Mouse (Mus musculus): ENCODE results near the gene Scgn.

The Scgn gene

GRCm38 (mm10) chr13:23990928-23991327, at the start of gene Scgn:
Gene Scgn (minus strand): TSS chr13:23991214.
- DNase-seq, result peak; percentile 42

- no peak for DNase-seq
Measured at GRCm38 (mm10) chr13:24040221-24040620, 49.2 kb upstream of the Scgn start.

GRCm38 (mm10) chr13:24037502-24037901, 46.5 kb upstream of the Scgn start:
- DNase-seq, result no peak

GRCm38 (mm10) chr13:24036150-24036549, 45.1 kb upstream of the Scgn start:
- DNase-seq, result no peak

GRCm38 (mm10) chr13:24027191-24028170, 36.5 kb upstream of the Scgn start:
- no peak for DNase-seq

- DNase-seq, result no peak
Measured at GRCm38 (mm10) chr13:24018515-24018914, 27.5 kb upstream of the Scgn start.

- no peak for DNase-seq
Measured at GRCm38 (mm10) chr13:24005528-24005927, 14.5 kb upstream of the Scgn start.

- DNase-seq, result no peak
Measured at GRCm38 (mm10) chr13:24001797-24002196, 10.8 kb upstream of the Scgn start.

GRCm38 (mm10) chr13:24001081-24001480, 10.1 kb upstream of the Scgn start:
- no peak for DNase-seq

- DNase-seq, result no peak
Measured at GRCm38 (mm10) chr13:23998826-23999225, 7.8 kb upstream of the Scgn start.

GRCm38 (mm10) chr13:23994756-23995155, 3.7 kb upstream of the Scgn start:
- no peak for DNase-seq

GRCm38 (mm10) chr13:23994024-23994423, 3.0 kb upstream of the Scgn start:
- no peak for DNase-seq

GRCm38 (mm10) chr13:23990451-23990850, 563 bp downstream of the Scgn start:
- no peak for DNase-seq

- DNase-seq, result no peak
Measured at GRCm38 (mm10) chr13:23985130-23985529, 5.9 kb downstream of the Scgn start.

- DNase-seq, result no peak
Measured at GRCm38 (mm10) chr13:23972271-23972670, 18.7 kb downstream of the Scgn start.

GRCm38 (mm10) chr13:23971870-23972269, 19.1 kb downstream of the Scgn start:
- no peak for DNase-seq

GRCm38 (mm10) chr13:23964909-23965308, 26.1 kb downstream of the Scgn start:
- DNase-seq, result no peak

- DNase-seq, result no peak
Measured at GRCm38 (mm10) chr13:23959776-23960175, 31.2 kb downstream of the Scgn start.

GRCm38 (mm10) chr13:23950928-23951327, 40.1 kb downstream of the Scgn start:
- no peak for DNase-seq

- DNase-seq, result no peak
Measured at GRCm38 (mm10) chr13:23949484-23950246, 41.3 kb downstream of the Scgn start.

- no peak for DNase-seq
Measured at GRCm38 (mm10) chr13:23946254-23946653, 44.8 kb downstream of the Scgn start.

GRCm38 (mm10) chr13:23942861-23943260, 48.2 kb downstream of the Scgn start:
- DNase-seq, result no peak

GRCm38 (mm10) chr13:23940291-23940690, 50.7 kb downstream of the Scgn start:
- DNase-seq, result no peak

- DNase-seq, result peak; percentile 53
Measured at GRCm38 (mm10) chr13:23938699-23939098, 52.3 kb downstream of the Scgn start.
